Mouse (Mus musculus): Measurements from ENCODE around the gene Notch2.

Gene Notch2

DNA sequence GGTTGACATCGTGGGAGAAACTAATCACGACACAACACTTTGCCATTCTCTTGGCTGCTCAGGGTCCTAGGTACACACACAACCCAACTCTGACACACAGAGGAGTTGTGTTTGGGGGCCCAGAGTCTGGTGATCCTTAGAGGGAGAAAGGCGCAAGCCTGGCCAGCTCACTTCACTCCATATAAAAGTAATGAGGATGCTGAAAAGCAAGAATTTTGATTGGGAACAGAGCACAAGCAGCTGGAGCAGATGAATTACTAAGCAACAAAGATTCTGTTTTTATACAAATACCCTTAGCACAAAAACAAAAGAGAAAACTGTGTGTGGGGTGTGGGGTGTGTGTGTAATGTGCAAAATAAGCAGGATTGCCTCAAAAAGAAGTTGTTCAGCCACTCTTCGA lies 60.2 kb downstream of the Notch2 start:
- no peak for DNase-seq (ENCODE audit: low read depth, low spot score)

DNA sequence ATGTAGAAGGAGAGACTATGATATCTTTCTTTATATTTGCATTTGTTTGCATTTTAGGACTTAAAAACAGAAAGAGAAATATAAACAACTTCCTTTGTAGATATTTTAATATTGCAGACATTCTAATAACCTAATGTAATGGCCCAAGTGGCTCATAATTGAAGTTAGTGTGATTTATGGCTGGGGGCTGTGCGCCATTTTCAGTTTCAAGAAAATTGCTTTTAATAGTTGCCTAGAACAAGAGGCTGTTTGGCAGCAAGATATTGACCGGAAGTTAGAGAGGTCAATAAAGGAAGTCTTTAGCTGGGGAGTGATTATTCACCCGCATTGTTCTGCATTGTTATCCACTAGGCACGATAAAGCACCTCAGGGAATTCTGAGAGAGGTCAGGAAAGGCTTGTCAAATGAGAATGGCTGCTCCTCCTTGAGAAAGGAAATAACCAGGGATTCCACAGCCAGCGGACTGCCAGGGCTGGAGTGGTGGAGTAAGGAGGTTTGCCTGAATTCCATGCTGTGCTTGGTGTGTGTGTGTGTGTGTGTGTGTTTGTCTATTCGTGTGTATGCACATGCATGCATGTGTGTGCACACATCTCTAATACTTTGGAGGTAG lies 61.4 kb downstream of the Notch2 start:
- no peak for DNase-seq (ENCODE audit: low read depth, low spot score)

GRCm38 (mm10) chr3:98077866-98078265 lies 64.5 kb downstream of the Notch2 start:
- no peak for DNase-seq (ENCODE audit: low read depth, low spot score)

GRCm38 (mm10) chr3:98078816-98079215 lies 65.5 kb downstream of the Notch2 start:
- no peak for DNase-seq (ENCODE audit: low read depth, low spot score)

DNA sequence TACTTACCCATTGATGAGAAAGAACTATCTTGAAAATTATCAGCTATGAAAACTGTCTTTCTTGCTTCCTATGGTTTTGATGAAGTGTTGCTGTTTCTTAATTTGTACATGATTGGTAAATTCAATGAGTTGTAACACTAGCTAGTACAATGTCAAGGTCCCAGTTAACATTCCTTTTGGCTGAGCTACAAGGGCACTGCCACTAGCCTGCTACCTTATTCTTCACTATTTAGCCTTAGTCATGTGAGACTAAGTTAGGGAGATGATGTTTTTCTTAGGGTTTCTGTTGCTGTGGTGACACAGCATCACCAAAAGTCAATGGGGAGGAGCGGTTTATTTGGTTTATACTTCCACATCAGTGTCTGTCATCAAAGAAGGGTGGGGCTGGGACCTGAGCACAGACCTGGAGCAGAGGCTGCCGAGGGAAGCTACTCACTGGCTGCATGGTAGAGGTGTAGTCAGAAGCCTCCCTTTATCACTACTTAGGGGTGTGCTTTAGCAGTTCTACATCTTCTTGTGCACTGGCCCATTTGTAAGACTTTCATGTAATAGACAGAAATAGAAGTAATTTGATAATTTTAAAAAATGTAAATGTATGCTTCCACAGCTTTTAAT lies 66.4 kb downstream of the Notch2 start:
- DNase-seq (ENCODE audit: low read depth, low spot score): no peak

DNA sequence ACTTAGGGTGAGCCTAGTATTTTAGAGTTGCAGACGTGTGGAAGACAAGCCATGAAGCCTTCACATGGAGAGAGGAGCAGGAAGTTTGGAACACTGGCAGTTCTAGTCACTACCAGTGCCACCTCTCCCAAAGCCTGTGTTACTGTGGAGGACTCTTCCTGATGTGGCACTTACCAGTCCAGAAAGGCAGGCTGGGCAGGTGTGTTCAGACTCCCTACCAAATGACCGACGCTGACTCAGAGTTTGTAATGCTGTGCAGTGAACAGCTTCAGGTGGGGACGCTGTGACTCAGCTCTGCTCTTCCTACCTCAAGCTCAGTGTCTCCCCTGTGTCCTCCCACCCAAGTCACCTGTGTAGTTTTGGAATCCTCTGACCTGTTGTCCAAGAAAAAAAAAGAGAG lies 67.3 kb downstream of the Notch2 start:
- no peak for DNase-seq (ENCODE audit: low read depth, low spot score)

- DNase-seq (ENCODE audit: low read depth, low spot score): no peak
These were observed 68.9 kb downstream of the Notch2 start for GRCm38 (mm10) chr3:98082188-98082587.

- DNase-seq (ENCODE audit: low read depth, low spot score): no peak
These were observed 69.6 kb downstream of the Notch2 start for GRCm38 (mm10) chr3:98082972-98083371.

DNA sequence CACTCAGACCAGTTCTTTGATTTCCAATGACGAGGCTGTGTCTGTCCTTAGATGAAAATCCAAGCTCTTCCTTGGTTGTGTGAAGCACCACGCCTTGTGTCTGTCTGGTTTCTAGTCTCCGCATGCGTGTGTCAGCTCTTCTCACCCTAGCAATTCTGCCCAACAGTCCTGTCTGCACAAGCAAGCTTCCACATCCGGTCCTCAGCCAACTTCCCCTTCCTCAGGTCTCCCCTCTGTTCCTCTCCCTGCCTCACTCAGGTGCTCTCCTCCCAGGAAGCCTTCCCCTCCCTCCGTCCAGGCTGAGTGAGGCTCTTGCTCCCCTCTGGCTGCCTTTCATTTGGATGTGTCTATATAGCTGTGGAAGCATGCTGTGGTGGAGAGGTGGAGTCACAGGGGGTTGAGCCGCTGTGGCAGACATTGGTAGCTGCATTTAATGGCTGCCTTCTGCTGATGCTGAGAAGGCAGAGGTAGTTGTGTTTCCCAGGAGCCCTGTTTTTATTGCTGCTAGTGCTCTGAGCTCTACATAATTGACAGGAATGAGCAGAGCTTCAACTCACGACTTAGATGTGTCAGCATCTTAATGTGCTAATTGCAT lies 70.8 kb downstream of the Notch2 start:
- no peak for DNase-seq (ENCODE audit: low read depth, low spot score)

GRCm38 (mm10) chr3:98084870-98085269 lies 71.5 kb downstream of the Notch2 start:
- DNase-seq (ENCODE audit: low read depth, low spot score): no peak

DNA sequence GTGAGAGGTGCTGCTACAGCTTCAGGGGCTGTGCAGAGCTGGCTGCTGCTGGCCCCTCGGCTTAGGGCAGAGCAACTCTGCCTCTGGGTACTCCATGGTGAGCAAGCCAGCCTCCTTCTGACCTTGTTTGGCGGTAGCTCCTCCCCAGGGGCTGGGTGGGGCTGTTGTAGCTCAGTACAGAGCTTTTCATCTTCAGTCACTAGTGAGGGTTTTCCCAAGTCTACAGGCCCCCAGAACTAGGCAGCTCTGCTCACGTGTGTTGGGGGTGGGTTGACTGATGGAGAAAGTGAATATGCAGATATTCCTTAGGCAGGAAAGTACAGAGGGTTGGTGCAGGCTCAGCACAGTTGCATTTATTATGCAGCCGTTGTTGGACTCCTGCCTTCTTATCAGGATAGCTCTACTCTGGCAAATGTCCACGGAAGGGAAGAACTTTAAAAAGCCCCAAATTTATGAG lies 72.5 kb downstream of the Notch2 start:
- peak; percentile 83 for DNase-seq (ENCODE audit: low read depth, low spot score)

GRCm38 (mm10) chr3:98086441-98086840 lies 73.1 kb downstream of the Notch2 start:
- no peak for DNase-seq (ENCODE audit: low read depth, low spot score)

DNA sequence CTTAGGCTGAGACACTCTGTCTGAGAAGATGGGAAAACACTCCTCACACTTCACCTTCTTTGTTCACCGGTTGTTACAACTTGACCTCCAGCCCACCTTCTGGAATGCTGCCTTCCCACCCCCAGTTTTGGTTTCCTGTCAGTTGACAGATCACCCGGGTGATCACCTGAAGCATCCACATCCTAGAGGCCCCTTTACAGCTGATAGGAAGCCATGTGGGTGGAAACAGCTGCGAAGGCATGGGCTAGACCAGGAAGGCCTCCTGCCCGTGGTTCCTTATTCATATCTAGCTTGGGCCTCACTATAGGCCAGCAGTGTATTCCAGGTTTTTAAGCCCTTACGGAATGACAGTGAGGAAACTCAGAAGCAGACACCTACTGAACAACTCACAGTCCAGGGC lies 73.5 kb downstream of the Notch2 start:
- peak; percentile 10 for DNase-seq (ENCODE audit: low read depth, low spot score)

DNA sequence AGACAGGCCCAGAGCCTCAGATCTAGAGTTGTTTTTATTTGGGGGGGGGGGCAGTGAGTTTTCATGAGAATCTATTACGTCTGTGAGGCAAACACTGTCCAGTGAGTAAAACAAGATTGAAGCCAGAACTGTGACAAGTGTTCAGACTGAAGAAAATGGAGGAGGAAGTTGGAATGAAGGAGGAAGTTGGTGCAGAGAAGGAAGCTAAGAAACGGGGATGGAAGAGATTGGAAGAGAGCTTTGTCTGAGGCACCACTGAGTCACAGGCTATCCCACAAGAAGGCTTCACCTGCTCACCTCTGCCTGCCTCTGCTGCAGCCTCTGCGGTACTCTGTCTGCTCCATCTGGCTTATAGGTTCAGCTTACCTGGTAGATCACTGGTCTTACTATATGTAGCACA lies 74.2 kb downstream of the Notch2 start:
- no peak for DNase-seq (ENCODE audit: low read depth, low spot score)

- no peak for DNase-seq (ENCODE audit: low read depth, low spot score)
These were observed 76.4 kb downstream of the Notch2 start for GRCm38 (mm10) chr3:98089702-98090101.

- DNase-seq (ENCODE audit: low read depth, low spot score): no peak
These were observed 76.8 kb downstream of the Notch2 start for GRCm38 (mm10) chr3:98090129-98090528.

DNA sequence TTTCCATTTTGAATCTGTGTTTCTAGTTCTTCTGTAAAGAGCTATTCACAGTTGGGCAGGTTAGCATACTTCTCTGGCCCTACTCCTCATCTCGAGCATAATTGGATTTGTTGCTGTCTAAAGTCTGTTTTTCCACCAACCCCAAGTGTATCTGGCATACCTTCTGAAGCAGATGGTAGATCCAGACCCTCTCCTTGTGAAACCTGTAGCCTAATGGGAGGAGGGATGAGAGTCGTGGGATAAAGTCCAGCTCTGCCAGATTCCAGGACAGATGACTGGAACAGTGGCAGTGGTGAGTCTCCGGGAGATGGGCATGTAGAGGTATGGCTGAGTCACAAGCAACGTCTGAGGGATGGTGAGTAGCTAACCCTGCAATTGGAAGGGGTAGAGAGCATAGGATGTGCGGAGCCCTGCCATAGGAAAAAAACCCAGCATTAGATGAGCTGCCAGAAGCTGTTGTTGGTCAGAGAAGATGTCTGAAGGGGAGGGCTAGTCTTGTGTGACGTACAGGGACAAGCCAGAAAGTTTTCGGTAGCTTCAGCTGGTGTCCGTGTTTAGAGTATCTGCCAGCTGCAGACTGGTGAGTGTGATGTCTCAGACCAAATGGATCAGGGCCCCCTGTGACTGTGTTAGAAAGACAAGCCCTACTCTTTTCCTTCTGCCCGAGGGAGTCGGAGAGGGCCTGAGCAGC lies 79.5 kb downstream of the Notch2 start:
- DNase-seq (ENCODE audit: low read depth, low spot score): no peak

- DNase-seq (ENCODE audit: low read depth, low spot score): no peak
These were observed 80.6 kb downstream of the Notch2 start for GRCm38 (mm10) chr3:98093954-98094353.

- DNase-seq (ENCODE audit: low read depth, low spot score): no peak
These were observed 81.6 kb downstream of the Notch2 start for GRCm38 (mm10) chr3:98094629-98095583.

DNA sequence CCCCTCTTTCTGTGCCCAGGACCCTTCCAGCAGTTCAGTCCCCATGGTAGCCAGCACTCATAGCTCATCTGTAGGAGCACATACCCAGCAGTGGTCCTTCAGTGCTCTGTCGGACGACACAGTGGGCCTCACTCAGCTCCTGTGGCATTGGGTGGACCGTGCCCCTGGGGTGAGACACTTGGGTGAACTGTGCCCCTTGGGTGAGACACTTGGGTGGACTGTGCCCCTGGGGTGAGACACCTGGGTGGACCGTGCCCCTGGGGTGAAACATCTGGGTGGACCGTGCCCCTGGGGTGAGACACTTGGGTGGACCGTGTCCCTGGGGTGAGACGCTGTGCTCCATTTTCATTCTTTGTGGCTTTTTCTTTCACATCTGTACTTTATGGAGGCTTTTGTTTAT lies 83.7 kb downstream of the Notch2 start:
- no peak for DNase-seq (ENCODE audit: low read depth, low spot score)

GRCm38 (mm10) chr3:98098676-98099075 lies 85.3 kb downstream of the Notch2 start:
- DNase-seq (ENCODE audit: low read depth, low spot score): no peak

DNA sequence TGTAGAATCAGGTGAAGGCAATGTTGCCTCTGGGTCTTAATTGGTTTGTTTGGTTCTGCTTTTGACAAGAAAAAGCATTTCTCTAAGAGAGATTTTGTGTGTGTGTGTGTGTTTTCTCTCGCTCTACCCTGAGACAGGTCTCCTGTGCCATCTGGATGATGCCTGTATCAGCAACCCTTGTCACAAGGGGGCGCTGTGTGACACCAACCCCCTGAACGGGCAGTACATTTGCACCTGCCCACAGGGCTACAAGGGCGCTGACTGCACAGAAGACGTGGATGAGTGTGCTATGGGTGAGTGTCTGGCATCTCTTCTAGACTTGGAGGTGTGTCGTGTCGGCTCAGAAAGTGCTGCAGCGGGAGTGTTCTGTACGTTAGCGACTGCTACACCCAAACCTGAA lies 86.0 kb downstream of the Notch2 start:
- DNase-seq (ENCODE audit: low read depth, low spot score): peak; percentile 40
